22 mouse cellular contexts compared by ENCODE assay signal in the genomic region with DNA sequence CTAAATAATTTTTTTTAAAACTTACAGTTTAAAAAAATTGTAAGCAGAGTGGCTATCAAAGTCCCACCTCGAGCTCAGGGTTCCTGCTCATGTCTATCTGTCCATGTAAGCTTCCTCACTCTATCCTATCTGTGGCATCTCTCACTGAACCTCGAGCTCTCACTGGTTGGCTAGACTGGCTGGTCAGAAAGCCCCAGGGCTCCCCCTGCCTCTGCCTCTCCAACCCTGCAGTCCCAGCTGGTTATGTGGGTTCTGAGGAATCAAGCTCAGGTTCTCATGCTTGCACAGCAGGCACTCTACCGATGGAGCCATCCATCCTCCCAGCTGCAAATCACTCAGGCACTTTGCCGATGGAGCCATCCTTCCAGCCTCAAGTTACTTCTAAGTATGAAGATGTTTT. TPM values are rescaled to one million over a fixed set of nuclear protein-coding genes. Genes with fewer than 3 reads are reported as not detected.
DNase-seq lines count a peak whose midpoint lies in the region; ATAC-seq and TF ChIP-seq lines count a peak whose summit lies in the region.
"Had no signal": no experiment of that assay in that cellular context is flagged by ENCODE, and none has a peak within 500 bp of the region (broad histone marks: within the 10 kb centered on the region; RNA-seq: fewer than 3 reads in every experiment).

No protein-coding gene starts in this region.

- peak; percentile 11; the same call in 1 of the 2 replicates for TF ChIP-seq CTCF in intestine, postnatal 0 days (IDR thresholded peaks at IDR 0.05; ENCODE audit: low read depth)
- peak in 2 of 3 experiments; percentile 41 to 53; a peak in 4 of 6 replicates for TF ChIP-seq CTCF in MEL (IDR thresholded peaks at IDR 0.05 in 2 of 3, conservative IDR thresholded peaks at IDR 0.05 in 1 of 3; ENCODE audit: control insufficient read depth in 1 of 3, insufficient read depth in 1 of 3, low read depth in 2 of 3, low read length in 3 of 3, poor library complexity in 1 of 3, severe bottlenecking in 1 of 3)

- no peak overlapping the region for H3K9ac ChIP-seq in intestine, postnatal 0 days (ENCODE audit: low read depth, low read length)
- no peak overlapping the region for H3K9ac ChIP-seq in intestine, embryonic 15.5 days
- H3K9ac ChIP-seq in MEL (ENCODE audit: control insufficient read depth, low read depth, low read length, poor library complexity, severe bottlenecking), result no peak overlapping the region
- H3K9ac ChIP-seq: forebrain, embryonic 13.5 days; forebrain, postnatal 0 days; heart, embryonic 13.5 days; hindbrain, embryonic 12.5 days had no signal

- no peak for ATAC-seq in intestine, postnatal 0 days
- ATAC-seq in intestine, embryonic 15.5 days, result no peak
- peak; percentile 58 for ATAC-seq in megakaryocyte progenitor cell, adult 5-6 weeks (replicated peaks; ENCODE audit: poor library complexity)
- ATAC-seq: forebrain, embryonic 13.5 days; forebrain, postnatal 0 days; hindbrain, embryonic 16.5 days; inflammation-experienced regulatory T-cells, adult 6 months had no signal

- no peaks in the 10 kb centered on the region for H3K27me3 ChIP-seq in intestine, postnatal 0 days (replicated peaks; ENCODE audit: control insufficient read depth, insufficient read depth, low read length)
- H3K27me3 ChIP-seq in intestine, embryonic 15.5 days (replicated peaks), result no peaks in the 10 kb centered on the region; the same call in 1 of the 2 replicates
- no peaks in the 10 kb centered on the region for H3K27me3 ChIP-seq in MEL (ENCODE audit: control insufficient read depth in 1 of 2, insufficient read depth in 2 of 2, low read length in 2 of 2)
- H3K27me3 ChIP-seq: forebrain, embryonic 13.5 days; heart, embryonic 13.5 days; hindbrain, embryonic 12.5 days had no signal

- DNase-seq in 416B (ENCODE audit: low read depth) (peak; percentile 32), MEL (ENCODE audit: low read depth, low spot score) (peak; percentile 58), liver (no peak)
- no peak for DNase-seq in cerebellum, adult 9-11 months
- no peak for DNase-seq in embryo, embryonic 10.5 days (ENCODE audit: low spot score)
- DNase-seq: adrenal gland, adult 2 months; adrenal gland, postnatal 25 days; cerebellum, adult 2 months; cerebellum, postnatal 25 days; forebrain, postnatal 0 days; gastrocnemius, postnatal 14 days; heart, postnatal 4 days had no signal

- H3K4me1 ChIP-seq in intestine, postnatal 0 days (replicated peaks; ENCODE audit: control insufficient read depth, insufficient read depth, low read length), result no peaks in the 10 kb centered on the region
- H3K4me1 ChIP-seq in intestine, embryonic 15.5 days (replicated peaks), result no peaks in the 10 kb centered on the region
- peaks cover 9 to 14% of the 10 kb centered on the region in 2 experiments for H3K4me1 ChIP-seq in MEL (ENCODE audit: control insufficient read depth in 1 of 2, insufficient read depth in 2 of 2, low read length in 2 of 2)
- H3K4me1 ChIP-seq: embryonic facial prominence, embryonic 10.5 days; forebrain, embryonic 13.5 days; heart, embryonic 13.5 days; hindbrain, embryonic 12.5 days had no signal

- no peak overlapping the region for H3K27ac ChIP-seq in intestine, postnatal 0 days (ENCODE audit: low read depth, low read length)
- no peak overlapping the region for H3K27ac ChIP-seq in intestine, embryonic 15.5 days
- H3K27ac ChIP-seq in MEL (ENCODE audit: control insufficient read depth, low read depth, low read length), result peak overlapping the region; percentile 7; the same call in 1 of the 2 replicates
- H3K27ac ChIP-seq: embryonic facial prominence, embryonic 10.5 days; forebrain, embryonic 13.5 days; heart, embryonic 13.5 days; hindbrain, embryonic 12.5 days had no signal

- TF ChIP-seq POLR2A in MEL (IDR thresholded peaks at IDR 0.05; ENCODE audit: control insufficient read depth in 1 of 2, insufficient read depth in 1 of 2, low read depth in 1 of 2, low read length in 2 of 2, poor library complexity in 1 of 2), result no peak

- no peak overlapping the region for H3K4me3 ChIP-seq in intestine, postnatal 0 days (ENCODE audit: low read depth, low read length)
- H3K4me3 ChIP-seq in intestine, embryonic 15.5 days (replicated peaks), result no peak overlapping the region
- no peak overlapping the region; a peak in 1 of 4 replicates for H3K4me3 ChIP-seq in MEL (ENCODE audit: control insufficient read depth in 1 of 2, insufficient read depth in 1 of 2, low read depth in 2 of 2, low read length in 2 of 2)
- H3K4me3 ChIP-seq: embryonic facial prominence, embryonic 10.5 days; forebrain, embryonic 13.5 days; heart, embryonic 13.5 days; hindbrain, embryonic 12.5 days had no signal

- H3K36me3 ChIP-seq in intestine, postnatal 0 days (ENCODE audit: control insufficient read depth, insufficient read depth), result no peaks in the 10 kb centered on the region
- no peaks in the 10 kb centered on the region for H3K36me3 ChIP-seq in intestine, embryonic 15.5 days
- H3K36me3 ChIP-seq in MEL (ENCODE audit: control insufficient read depth in 1 of 2, insufficient read depth in 2 of 2, low read length in 2 of 2), result peaks cover 0 to 21% of the 10 kb centered on the region in 2 experiments; a peak in 2 of 4 replicates
- H3K36me3 ChIP-seq: embryonic facial prominence, embryonic 10.5 days; G1E; heart, embryonic 13.5 days; hindbrain, embryonic 12.5 days had no signal

- WGBS in intestine, postnatal 0 days, result 49% methylated on average over 4 of the region's 4 CpGs
- WGBS in intestine, embryonic 15.5 days, result 49% methylated on average over 4 of the region's 4 CpGs

- no peaks in the 10 kb centered on the region for H3K79me2 ChIP-seq in MEL (ENCODE audit: control insufficient read depth, insufficient read depth, low read length, poor library complexity)

- H3K4me2 ChIP-seq in intestine, postnatal 0 days (replicated peaks; ENCODE audit: low read depth), result no peak overlapping the region
- H3K4me2 ChIP-seq in intestine, embryonic 15.5 days (replicated peaks), result no peak overlapping the region
- H3K4me2 ChIP-seq: forebrain, embryonic 13.5 days; heart, embryonic 13.5 days; hindbrain, embryonic 12.5 days had no signal

- TF ChIP-seq EP300 in MEL (IDR thresholded peaks at IDR 0.05; ENCODE audit: low read depth in 1 of 2, low read length in 2 of 2), result peak; percentile 44 to 47; a peak in 3 of 4 replicates

- TF ChIP-seq RAD21 in MEL (IDR thresholded peaks at IDR 0.05; ENCODE audit: low read depth, low read length), result peak; percentile 48

- no peaks in the 10 kb centered on the region for H3K9me3 ChIP-seq in intestine, postnatal 0 days (ENCODE audit: control insufficient read depth)
- no peaks in the 10 kb centered on the region for H3K9me3 ChIP-seq in intestine, embryonic 15.5 days
- no peaks in the 10 kb centered on the region for H3K9me3 ChIP-seq in MEL (replicated peaks; ENCODE audit: insufficient read depth, low read length)
- H3K9me3 ChIP-seq: embryonic facial prominence, embryonic 10.5 days; forebrain, embryonic 13.5 days; G1E; heart, embryonic 13.5 days; hindbrain, embryonic 12.5 days had no signal

TF ChIP-seq in MEL, 35 proteins besides CTCF, POLR2A, EP300 and RAD21 (continues in another document):
- TF ChIP-seq TAL1 (IDR thresholded peaks at IDR 0.05; ENCODE audit: low read length), result no peak
- TF ChIP-seq NELFE (IDR thresholded peaks at IDR 0.05; ENCODE audit: low read depth, low read length), result no peak
- no peak for TF ChIP-seq GABPA (IDR thresholded peaks at IDR 0.05; ENCODE audit: low read depth, low read length)
- no peak for TF ChIP-seq MAX (IDR thresholded peaks at IDR 0.05; ENCODE audit: low read length)
- TF ChIP-seq MEF2A (IDR thresholded peaks at IDR 0.05; ENCODE audit: extremely low read depth, insufficient replicate concordance, low read depth, low read length, poor library complexity, severe bottlenecking), result no peak
- no peak for TF ChIP-seq USF2 (IDR thresholded peaks at IDR 0.05; ENCODE audit: borderline replicate concordance in 1 of 2, insufficient read depth in 1 of 2, low read depth in 1 of 2, low read length in 2 of 2)
- 0 out of 2 replicates have a peak, but pooled peaks have one; percentile 20 for TF ChIP-seq MYB (IDR thresholded peaks at IDR 0.05; ENCODE audit: low read depth, low read length)
- TF ChIP-seq HCFC1 (IDR thresholded peaks at IDR 0.05; ENCODE audit: low read depth, low read length), result no peak
- TF ChIP-seq TBP (IDR thresholded peaks at IDR 0.05; ENCODE audit: low read depth, low read length), result no peak
- no peak for TF ChIP-seq ELF1 (IDR thresholded peaks at IDR 0.05; ENCODE audit: low read depth, low read length)
- TF ChIP-seq MXI1 (IDR thresholded peaks at IDR 0.05; ENCODE audit: low read depth, low read length), result 0 out of 2 replicates have a peak, but pooled peaks have one; percentile 36
- no peak for TF ChIP-seq UBTF (IDR thresholded peaks at IDR 0.05; ENCODE audit: borderline replicate concordance, insufficient read depth, low read depth, low read length)
- 0 out of 2 replicates have a peak, but pooled peaks have one; percentile 23 for TF ChIP-seq MYC (IDR thresholded peaks at IDR 0.05; ENCODE audit: low read depth, low read length)
- no peak for TF ChIP-seq KAT2A (conservative IDR thresholded peaks at IDR 0.05; ENCODE audit: low read depth, low read length)
- no peak for TF ChIP-seq USF1 (IDR thresholded peaks at IDR 0.05; ENCODE audit: low read depth, low read length)
- TF ChIP-seq JUND (IDR thresholded peaks at IDR 0.05; ENCODE audit: low read depth, low read length), result no peak
- TF ChIP-seq SIN3A (IDR thresholded peaks at IDR 0.05; ENCODE audit: low read length), result peak; percentile 30; the same call in 1 of the 2 replicates
- no peak for TF ChIP-seq MAFK (IDR thresholded peaks at IDR 0.05; ENCODE audit: borderline replicate concordance, low read depth, low read length)
- no peak for TF ChIP-seq POLR2AphosphoS5 (IDR thresholded peaks at IDR 0.05; ENCODE audit: borderline replicate concordance, low read depth, low read length)
- no peak for TF ChIP-seq POLR2AphosphoS2 (IDR thresholded peaks at IDR 0.05; ENCODE audit: low read length)
- TF ChIP-seq TCF12 (IDR thresholded peaks at IDR 0.05; ENCODE audit: low read depth, low read length), result 0 out of 2 replicates have a peak, but pooled peaks have one; percentile 31
- peak; percentile 48; the same call in 1 of the 2 replicates for TF ChIP-seq GATA1 (IDR thresholded peaks at IDR 0.05; ENCODE audit: low read depth, low read length)
- no peak for TF ChIP-seq BHLHE40 (IDR thresholded peaks at IDR 0.05; ENCODE audit: borderline replicate concordance, low read depth, low read length)

RNA-seq across cellular contexts. Expression of a gene that starts 10.8 kb away (rescaled TPM):
- 72.0 and 74.5 TPM in 2 replicates for polyA plus RNA-seq in intestine, postnatal 0 days (2015; fragmentation: Nextera tagmentation; extraction: Ambion mirVana)
- polyA plus RNA-seq in intestine, embryonic 15.5 days (2015; fragmentation: Nextera tagmentation; extraction: Ambion mirVana), result 80.8 and 81.3 TPM in 2 replicates
- 58.0 and 60.7 TPM in 2 replicates for total RNA-seq in MEL (2012; rRNA removed)
- polyA plus RNA-seq in MEL (2012; ENCODE audit: insufficient read depth in 1 of 2, insufficient read length in 2 of 2, low read depth in 1 of 2, low replicate concordance in 2 of 2, missing spikeins in 1 of 2), result 100 to 1,000 TPM in 1 of 2 experiments, 10 to 100 TPM in 1; 51.8 to 546 TPM
- 69.6 and 75.9 TPM in 2 replicates for total RNA-seq in megakaryocyte progenitor cell, adult 5-6 weeks (2015)
- 58.6 and 60.3 TPM in 2 replicates for total RNA-seq in megakaryocyte progenitor cell, adult 5-6 weeks (2017)

Comparison
In these comparisons a context has a peak if more than half of its experiments do, and no peak if none do; other contexts are left out.
1. DNase-seq: peak in 416B (single experiment) and MEL (single experiment); none in cerebellum, adult 9-11 months (single experiment), liver (single experiment) and embryo, embryonic 10.5 days (single experiment).